Mouse (Mus musculus): ENCODE measurements around the gene Gm3642. TPM values are rescaled to one million over a fixed set of nuclear protein-coding genes. Genes with fewer than 3 reads are reported as not detected.
"Not testable (repeated sequence)": the region's sequence is repeated elsewhere in the genome, so short reads cannot be mapped to it uniquely, and the experiment has no call there.

The Gm3642 gene
- not detected in 2 replicates for polyA plus RNA-seq (2012; rRNA removed)

- H3K36me3 ChIP-seq (ENCODE audit: control insufficient read depth, insufficient read depth, low read length) = not testable (repeated sequence)
- no CpG with 5 or more reads among the region's 3 CpGs for WGBS
These were observed at the start of gene Gm3642 for GRCm38 (mm10) chr14:6840211-6840610. Gm3642 (minus strand) TSS chr14:6840311.

GRCm38 (mm10) chr14:6889521-6890012 is 49.5 kb upstream of the Gm3642 start, which contains the start of gene Gm3667:
Gm3667 (minus strand) TSS chr14:6889962.
- not testable (repeated sequence) for H3K27me3 ChIP-seq (ENCODE audit: control insufficient read depth, insufficient read depth, low read length); H3K36me3 ChIP-seq (ENCODE audit: control insufficient read depth, insufficient read depth, low read length); H3K27ac ChIP-seq (ENCODE audit: insufficient read depth, low read length); H3K4me1 ChIP-seq (ENCODE audit: control insufficient read depth, insufficient read depth, insufficient read length); H3K4me3 ChIP-seq (ENCODE audit: extremely low read depth, insufficient read depth, insufficient read length); DNase-seq (ENCODE audit: low read depth in 1 of 2, low spot score in 2 of 2)
- WGBS = 4% methylated on average over 16 of the region's 43 CpGs

More at GRCm38 (mm10) chr14:6840211-6840610, at the start of gene Gm3642:
- H3K27ac ChIP-seq (ENCODE audit: insufficient read depth, low read length); DNase-seq (ENCODE audit: low read depth in 1 of 2, low spot score in 2 of 2); H3K4me1 ChIP-seq (ENCODE audit: control insufficient read depth, insufficient read depth, insufficient read length); H3K27me3 ChIP-seq (ENCODE audit: control insufficient read depth, insufficient read depth, low read length); H3K4me3 ChIP-seq (ENCODE audit: extremely low read depth, insufficient read depth, insufficient read length): not testable (repeated sequence)

DNA sequence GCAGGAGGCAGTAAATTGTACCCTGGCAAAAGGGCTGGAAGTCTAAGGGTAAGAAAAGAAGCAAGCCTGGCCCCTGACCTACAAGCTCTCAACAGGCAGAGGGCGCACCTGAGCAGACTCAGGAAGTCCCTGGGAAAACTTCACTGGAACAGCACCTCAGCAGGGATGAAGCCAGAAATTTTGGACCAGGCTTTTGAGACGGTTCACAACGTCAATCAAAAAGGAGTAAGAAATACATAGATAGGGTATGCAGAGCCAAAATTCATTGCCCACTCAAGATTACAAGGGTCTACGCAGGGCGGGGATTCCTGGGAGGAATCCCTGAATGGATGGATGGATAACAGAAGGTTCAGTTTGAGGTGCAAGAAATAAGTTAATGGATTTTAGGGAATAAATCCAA is 48.7 kb upstream of the Gm3642 start:
- 32% methylated on average over 5 of the region's 5 CpGs for WGBS

GRCm38 (mm10) chr14:6823297-6823696 is 16.8 kb downstream of the Gm3642 start:
- not testable (repeated sequence) for DNase-seq (ENCODE audit: low read depth in 1 of 2, low spot score in 2 of 2); H3K27ac ChIP-seq (ENCODE audit: insufficient read depth, low read length); H3K4me3 ChIP-seq (ENCODE audit: extremely low read depth, insufficient read depth, insufficient read length); H3K4me1 ChIP-seq (ENCODE audit: control insufficient read depth, insufficient read depth, insufficient read length); H3K36me3 ChIP-seq (ENCODE audit: control insufficient read depth, insufficient read depth, low read length); H3K27me3 ChIP-seq (ENCODE audit: control insufficient read depth, insufficient read depth, low read length)
- 83% methylated on average over 3 of the region's 3 CpGs for WGBS

More for the DNA sequence above, 48.7 kb upstream of the Gm3642 start:
- H3K4me3 ChIP-seq (ENCODE audit: extremely low read depth, insufficient read depth, insufficient read length); DNase-seq (ENCODE audit: low read depth in 1 of 2, low spot score in 2 of 2); H3K4me1 ChIP-seq (ENCODE audit: control insufficient read depth, insufficient read depth, insufficient read length); H3K27me3 ChIP-seq (ENCODE audit: control insufficient read depth, insufficient read depth, low read length); H3K36me3 ChIP-seq (ENCODE audit: control insufficient read depth, insufficient read depth, low read length); H3K27ac ChIP-seq (ENCODE audit: insufficient read depth, low read length): not testable (repeated sequence)

Other genes with a start within 250 kb of the Gm3642 start
- gene Gm3629, start 249.7 kb downstream of the Gm3642 start, polyA plus RNA-seq (2012; rRNA removed) = 0.11 TPM in 1 of 2 replicates, not detected in the other
- not detected in 2 replicates for gene Gm3460, start 217.9 kb downstream of the Gm3642 start, polyA plus RNA-seq (2012; rRNA removed)
- not detected in 2 replicates for gene Gm10251, start 156.1 kb downstream of the Gm3642 start, polyA plus RNA-seq (2012; rRNA removed)
- gene Gm8050, start 120.1 kb downstream of the Gm3642 start, polyA plus RNA-seq (2012; rRNA removed) = not detected in 2 replicates
- 0.23 and 0.41 TPM in 2 replicates for gene Gm3636, start 98.0 kb downstream of the Gm3642 start, polyA plus RNA-seq (2012; rRNA removed)
- gene Gm8362, start 65.9 kb downstream of the Gm3642 start, polyA plus RNA-seq (2012; rRNA removed) = not detected in 2 replicates
- not detected in 2 replicates for gene Gm3667, start 49.7 kb upstream of the Gm3642 start, polyA plus RNA-seq (2012; rRNA removed)
- gene Gm6356, start 133.5 kb upstream of the Gm3642 start, polyA plus RNA-seq (2012; rRNA removed) = not detected in 2 replicates
- gene Gm10406, start 187.1 kb upstream of the Gm3642 start, polyA plus RNA-seq (2012; rRNA removed) = 0.15 TPM in 1 of 2 replicates, not detected in the other
- not detected in 2 replicates for gene Gm3685, start 204.7 kb upstream of the Gm3642 start, polyA plus RNA-seq (2012; rRNA removed)